ENCODE assay signal across 8 mouse cellular contexts in the genomic region with DNA sequence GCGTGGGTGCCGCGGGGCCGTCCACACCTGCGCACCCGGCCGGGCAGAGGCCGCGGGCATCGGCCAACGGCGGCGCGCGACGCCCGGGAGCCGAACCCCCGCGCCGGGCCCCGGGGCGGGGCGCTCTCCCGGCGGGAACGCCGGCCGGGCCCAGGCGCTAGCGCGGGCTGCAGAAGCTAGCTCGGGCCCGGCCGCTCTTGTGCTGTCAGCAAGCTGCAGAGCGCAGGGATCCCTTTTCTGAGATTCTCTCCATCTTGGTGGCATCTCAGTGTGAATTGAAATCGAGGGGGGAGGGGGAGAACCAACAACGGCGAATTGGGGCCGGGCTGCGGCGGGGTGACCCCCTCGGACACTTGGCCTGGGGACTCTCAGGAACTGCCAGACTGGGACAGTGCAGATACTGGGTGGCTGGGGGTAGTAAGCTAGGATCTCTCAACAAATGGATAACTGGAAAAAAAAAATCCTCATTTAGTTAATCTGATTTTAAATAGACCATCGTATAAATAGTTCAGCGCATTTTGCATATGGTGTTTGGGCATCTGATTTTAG. TPM values are rescaled to one million over a fixed set of nuclear protein-coding genes. Genes with fewer than 3 reads are reported as not detected.
A peak's percentile ranks its signal among the peaks of the same experiment; 100 is the strongest.
DNase-seq lines count a peak whose midpoint lies in the region; ATAC-seq and TF ChIP-seq lines count a peak whose summit lies in the region.

No protein-coding gene starts in this region.

- 3% methylated on average over 45 of the region's 45 CpGs for WGBS in lung, adult 2 months
- WGBS in hindbrain, embryonic 16.5 days, result 1% methylated on average over 30 of the region's 45 CpGs
- WGBS in liver, embryonic 13.5 days (ENCODE audit: insufficient replicate concordance), result 2% methylated on average over 45 of the region's 45 CpGs
- 3% methylated on average over 38 of the region's 45 CpGs for WGBS in neural tube, embryonic 11.5 days

- 0 out of 2 replicates have a peak, but pooled peaks cover 2% of the 10 kb centered on the region for H3K4me1 ChIP-seq in lung, adult 2 months (ENCODE audit: control insufficient read depth, insufficient read depth, low read length)
- H3K4me1 ChIP-seq in hindbrain, embryonic 16.5 days (ENCODE audit: control insufficient read depth, insufficient read depth, low read depth, low read length), result peaks cover 27% of the 10 kb centered on the region
- peaks cover 70% of the 10 kb centered on the region for H3K4me1 ChIP-seq in liver, embryonic 13.5 days (replicated peaks)
- H3K4me1 ChIP-seq in neural tube, embryonic 11.5 days (ENCODE audit: control insufficient read depth, insufficient read depth, low read length), result no peaks in the 10 kb centered on the region; the same call in 1 of the 2 replicates

- ATAC-seq in erythroid progenitor cell, adult 5-6 weeks (replicated peaks; ENCODE audit: low FRiP score, poor library complexity, severe bottlenecking), result peak; percentile 80
- ATAC-seq in hindbrain, embryonic 16.5 days, result peak; percentile 86
- peak; percentile 78 for ATAC-seq in liver, embryonic 13.5 days (ENCODE audit: low read depth)
- peak; percentile 70 for ATAC-seq in neural tube, embryonic 11.5 days (ENCODE audit: insufficient read depth, low FRiP score, low TSS enrichment)

- no peaks in the 10 kb centered on the region for H3K9me3 ChIP-seq in hindbrain, embryonic 16.5 days (ENCODE audit: control insufficient read depth, low read length)
- no peaks in the 10 kb centered on the region for H3K9me3 ChIP-seq in liver, embryonic 13.5 days (replicated peaks)
- H3K9me3 ChIP-seq in neural tube, embryonic 11.5 days (ENCODE audit: control insufficient read depth, low read length), result no peaks in the 10 kb centered on the region

- H3K4me2 ChIP-seq in hindbrain, embryonic 16.5 days (ENCODE audit: low read length), result peak overlapping the region; percentile 65
- peak overlapping the region; percentile 95 for H3K4me2 ChIP-seq in liver, embryonic 13.5 days
- H3K4me2 ChIP-seq in neural tube, embryonic 11.5 days (ENCODE audit: low read depth), result peak overlapping the region; percentile 87

- no peak for TF ChIP-seq CTCF in lung, adult 2 months (IDR thresholded peaks at IDR 0.05; ENCODE audit: insufficient read depth, low read length)

- no peaks in the 10 kb centered on the region for H3K27me3 ChIP-seq in hindbrain, embryonic 16.5 days (replicated peaks; ENCODE audit: control insufficient read depth, insufficient read depth, low read length)
- no peaks in the 10 kb centered on the region for H3K27me3 ChIP-seq in liver, embryonic 13.5 days
- no peaks in the 10 kb centered on the region for H3K27me3 ChIP-seq in neural tube, embryonic 11.5 days (ENCODE audit: control insufficient read depth, insufficient read depth, low read length)

- peak overlapping the region; percentile 99 for H3K9ac ChIP-seq in hindbrain, embryonic 16.5 days (ENCODE audit: low read depth, low read length)
- H3K9ac ChIP-seq in liver, embryonic 13.5 days, result peak overlapping the region; percentile 98
- H3K9ac ChIP-seq in neural tube, embryonic 11.5 days (ENCODE audit: low read length), result peak overlapping the region; percentile 92

- H3K36me3 ChIP-seq in hindbrain, embryonic 16.5 days (ENCODE audit: control insufficient read depth, insufficient read depth, low read length), result no peaks in the 10 kb centered on the region
- H3K36me3 ChIP-seq in liver, embryonic 13.5 days, result peaks cover 29% of the 10 kb centered on the region
- H3K36me3 ChIP-seq in neural tube, embryonic 11.5 days (ENCODE audit: control insufficient read depth, insufficient read depth, low read length), result peaks cover 2% of the 10 kb centered on the region; the same call in 1 of the 2 replicates

- peak overlapping the region; percentile 97 for H3K27ac ChIP-seq in hindbrain, embryonic 16.5 days (ENCODE audit: low read depth, low read length)
- H3K27ac ChIP-seq in liver, embryonic 13.5 days, result peak overlapping the region; percentile 92
- H3K27ac ChIP-seq in neural tube, embryonic 11.5 days (ENCODE audit: low read depth, low read length), result peak overlapping the region; percentile 88

- peak overlapping the region; percentile 75 for H3K4me3 ChIP-seq in lung, adult 2 months (replicated peaks; ENCODE audit: extremely low read depth, low read depth, low read length)
- peak overlapping the region; percentile 77 for H3K4me3 ChIP-seq in hindbrain, embryonic 16.5 days (ENCODE audit: low read length)
- H3K4me3 ChIP-seq in liver, embryonic 13.5 days (replicated peaks), result peak overlapping the region; percentile 95
- peak overlapping the region; percentile 83 for H3K4me3 ChIP-seq in neural tube, embryonic 11.5 days (ENCODE audit: low read depth, low read length)

- TF ChIP-seq POLR2A in lung, adult 2 months (IDR thresholded peaks at IDR 0.05; ENCODE audit: borderline replicate concordance, extremely low read depth, low read depth, low read length), result no peak

- DNase-seq in lung, adult 2 months, result peak; percentile 17
- DNase-seq in lung, postnatal 25 days (ENCODE audit: low spot score), result no peak
- DNase-seq in adrenal gland, postnatal 14 days, result peak; percentile 66
- DNase-seq in liver, embryonic 13.5 days, result no peak
- peak; percentile 69 for DNase-seq in neural tube, embryonic 11.5 days (ENCODE audit: low spot score)
- no peak for DNase-seq in T-cell, adult 2 months (ENCODE audit: low spot score)

RNA-seq across cellular contexts. Expression of a gene that starts 1.5 kb away (rescaled TPM):
- polyA plus RNA-seq in lung, adult 2 months (2012; rRNA removed), result 3.0 and 5.8 TPM in 2 replicates
- 10.6 and 11.0 TPM in 2 replicates for total RNA-seq in adrenal gland, postnatal 14 days (2021)
- 4.0 and 6.7 TPM in 2 replicates for total RNA-seq in erythroid progenitor cell, adult 5-6 weeks (2015; ENCODE audit: low replicate concordance)
- 1.6 and 12.1 TPM in 2 replicates for total RNA-seq in erythroid progenitor cell, adult 5-6 weeks (2017; ENCODE audit: low replicate concordance)
- 96.3 and 98.2 TPM in 2 replicates for polyA plus RNA-seq in hindbrain, embryonic 16.5 days (2015; fragmentation: Nextera tagmentation; extraction: Ambion mirVana)
- 20.2 and 24.7 TPM in 2 replicates for polyA plus RNA-seq in liver, embryonic 13.5 days (2015; fragmentation: Nextera tagmentation; extraction: Ambion mirVana)
- 35.5 and 35.8 TPM in 2 replicates for polyA plus RNA-seq in neural tube, embryonic 11.5 days (2014; fragmentation: Nextera tagmentation; extraction: Ambion mirVana)

RNA-seq across cellular contexts. Expression of a gene that starts 33.8 kb away (rescaled TPM):
- polyA plus RNA-seq in lung, adult 2 months (2012; rRNA removed), result 42.1 and 57.2 TPM in 2 replicates
- 20.8 and 22.4 TPM in 2 replicates for total RNA-seq in adrenal gland, postnatal 14 days (2021)
- 10.5 and 10.9 TPM in 2 replicates for total RNA-seq in erythroid progenitor cell, adult 5-6 weeks (2015; ENCODE audit: low replicate concordance)
- total RNA-seq in erythroid progenitor cell, adult 5-6 weeks (2017; ENCODE audit: low replicate concordance), result 15.1 and 16.3 TPM in 2 replicates
- 32.1 and 36.5 TPM in 2 replicates for polyA plus RNA-seq in hindbrain, embryonic 16.5 days (2015; fragmentation: Nextera tagmentation; extraction: Ambion mirVana)
- polyA plus RNA-seq in liver, embryonic 13.5 days (2015; fragmentation: Nextera tagmentation; extraction: Ambion mirVana), result 13.0 and 18.1 TPM in 2 replicates
- 39.3 and 40.5 TPM in 2 replicates for polyA plus RNA-seq in neural tube, embryonic 11.5 days (2014; fragmentation: Nextera tagmentation; extraction: Ambion mirVana)

RNA-seq across cellular contexts. Expression of a gene that starts 33.8 kb away (rescaled TPM):
- 0.37 and 0.54 TPM in 2 replicates for polyA plus RNA-seq in lung, adult 2 months (2012; rRNA removed)
- 1.2 and 1.7 TPM in 2 replicates for total RNA-seq in adrenal gland, postnatal 14 days (2021)
- not detected in 2 replicates for total RNA-seq in erythroid progenitor cell, adult 5-6 weeks (2015; ENCODE audit: low replicate concordance)
- total RNA-seq in erythroid progenitor cell, adult 5-6 weeks (2017; ENCODE audit: low replicate concordance), result 1.3 TPM in 1 of 2 replicates, not detected in the other
- 2.4 and 2.8 TPM in 2 replicates for polyA plus RNA-seq in hindbrain, embryonic 16.5 days (2015; fragmentation: Nextera tagmentation; extraction: Ambion mirVana)
- polyA plus RNA-seq in liver, embryonic 13.5 days (2015; fragmentation: Nextera tagmentation; extraction: Ambion mirVana), result 0.21 and 0.28 TPM in 2 replicates
- 2.8 and 2.9 TPM in 2 replicates for polyA plus RNA-seq in neural tube, embryonic 11.5 days (2014; fragmentation: Nextera tagmentation; extraction: Ambion mirVana)

RNA-seq across cellular contexts. Expression of a gene that starts 38.2 kb away (rescaled TPM):
- polyA plus RNA-seq in lung, adult 2 months (2012; rRNA removed), result 1.7 and 4.2 TPM in 2 replicates
- 185 TPM in 2 replicates for total RNA-seq in adrenal gland, postnatal 14 days (2021)
- 160 and 179 TPM in 2 replicates for total RNA-seq in erythroid progenitor cell, adult 5-6 weeks (2015; ENCODE audit: low replicate concordance)
- total RNA-seq in erythroid progenitor cell, adult 5-6 weeks (2017; ENCODE audit: low replicate concordance), result 183 and 211 TPM in 2 replicates
- 212 and 239 TPM in 2 replicates for polyA plus RNA-seq in hindbrain, embryonic 16.5 days (2015; fragmentation: Nextera tagmentation; extraction: Ambion mirVana)
- 204 and 266 TPM in 2 replicates for polyA plus RNA-seq in liver, embryonic 13.5 days (2015; fragmentation: Nextera tagmentation; extraction: Ambion mirVana)
- polyA plus RNA-seq in neural tube, embryonic 11.5 days (2014; fragmentation: Nextera tagmentation; extraction: Ambion mirVana), result 378 and 404 TPM in 2 replicates

Comparison
In these comparisons a context has a peak if more than half of its experiments do, and no peak if none do; other contexts are left out.
1. DNase-seq: peak in lung, adult 2 months (single experiment), adrenal gland, postnatal 14 days (single experiment) and neural tube, embryonic 11.5 days (single experiment); none in lung, postnatal 25 days (single experiment), liver, embryonic 13.5 days (single experiment) and T-cell, adult 2 months (single experiment).
2. Peak in every context shown above with its lines, with median percentiles within 50 percentile points of each other: H3K4me3 ChIP-seq, ATAC-seq, H3K27ac ChIP-seq, H3K4me2 ChIP-seq and H3K9ac ChIP-seq.